Mouse (Mus musculus): ENCODE measurements at regions not wholly inside any gene's neighbourhood (a gene's known extent, or its start where the extent isn't known, plus 50 kb on each side); places are given as distances from the start of the nearest gene placed in this dataset.

- no peaks in the 10 kb centered on the region for H3K4me1 ChIP-seq (ENCODE audit: control insufficient read depth, insufficient read depth, low read length)
- H3K4me3 ChIP-seq (ENCODE audit: low read depth, low read length), result no peak overlapping the region
- ATAC-seq (replicated peaks; ENCODE audit: insufficient number of reproducible peaks, low FRiP score, low TSS enrichment, low read depth) (no peak), DNase-seq (ENCODE audit: low spot score) (no peak)
- no peak overlapping the region for H3K27ac ChIP-seq (replicated peaks; ENCODE audit: low read depth, low read length)
- H3K9me3 ChIP-seq (replicated peaks; ENCODE audit: control insufficient read depth, low read length), result no peaks in the 10 kb centered on the region
- no peak overlapping the region for H3K9ac ChIP-seq (replicated peaks; ENCODE audit: low read length)
- no peaks in the 10 kb centered on the region for H3K36me3 ChIP-seq (replicated peaks; ENCODE audit: control insufficient read depth, insufficient read depth, low read depth, low read length)
- no peak overlapping the region for H3K4me2 ChIP-seq (ENCODE audit: low read depth, low read length)
- 84% methylated on average over 12 of the region's 12 CpGs for WGBS
- no peaks in the 10 kb centered on the region for H3K27me3 ChIP-seq (ENCODE audit: control insufficient read depth, insufficient read depth, low read length)
Measured at GRCm38 (mm10) chr5:144647311-144648104, 101.8 kb downstream of the Nptx2 start.

- H3K27me3 ChIP-seq (ENCODE audit: control insufficient read depth, insufficient read depth, low read length), result no peaks in the 10 kb centered on the region
- ATAC-seq (replicated peaks; ENCODE audit: insufficient number of reproducible peaks, low FRiP score, low TSS enrichment, low read depth), result no peak
- H3K27ac ChIP-seq (replicated peaks; ENCODE audit: low read depth, low read length), result no peak overlapping the region
- H3K36me3 ChIP-seq (replicated peaks; ENCODE audit: control insufficient read depth, insufficient read depth, low read depth, low read length), result no peaks in the 10 kb centered on the region
- H3K4me2 ChIP-seq (ENCODE audit: low read depth, low read length), result no peak overlapping the region
- H3K9ac ChIP-seq (replicated peaks; ENCODE audit: low read length), result no peak overlapping the region
- 80% methylated on average over 5 of the region's 5 CpGs for WGBS
- H3K9me3 ChIP-seq (replicated peaks; ENCODE audit: control insufficient read depth, low read length), result no peaks in the 10 kb centered on the region
- no peak for DNase-seq (ENCODE audit: low spot score)
- H3K4me1 ChIP-seq (ENCODE audit: control insufficient read depth, insufficient read depth, low read length), result no peaks in the 10 kb centered on the region
- no peak overlapping the region for H3K4me3 ChIP-seq (ENCODE audit: low read depth, low read length)
Measured at GRCm38 (mm10) chr5:144652231-144652630, 106.5 kb downstream of the Nptx2 start.

GRCm38 (mm10) chr5:144662031-144662430, 99.6 kb downstream of the Tmem130 start:
- H3K9ac ChIP-seq (replicated peaks; ENCODE audit: low read length), result no peak overlapping the region
- WGBS, result 81% methylated on average over 3 of the region's 3 CpGs
- H3K36me3 ChIP-seq (replicated peaks; ENCODE audit: control insufficient read depth, insufficient read depth, low read depth, low read length), result no peaks in the 10 kb centered on the region
- H3K27ac ChIP-seq (replicated peaks; ENCODE audit: low read depth, low read length), result no peak overlapping the region
- H3K4me2 ChIP-seq (ENCODE audit: low read depth, low read length), result no peak overlapping the region
- no peaks in the 10 kb centered on the region for H3K27me3 ChIP-seq (ENCODE audit: control insufficient read depth, insufficient read depth, low read length)
- no peak for ATAC-seq (replicated peaks; ENCODE audit: insufficient number of reproducible peaks, low FRiP score, low TSS enrichment, low read depth)
- no peak overlapping the region for H3K4me3 ChIP-seq (ENCODE audit: low read depth, low read length)
- H3K4me1 ChIP-seq (ENCODE audit: control insufficient read depth, insufficient read depth, low read length), result no peaks in the 10 kb centered on the region
- DNase-seq (ENCODE audit: low spot score), result no peak
- no peaks in the 10 kb centered on the region for H3K9me3 ChIP-seq (replicated peaks; ENCODE audit: control insufficient read depth, low read length)

GRCm38 (mm10) chr5:144663981-144664380, 97.6 kb downstream of the Tmem130 start:
- Histone ChIP-seq H3K9me3 (replicated peaks; ENCODE audit: control insufficient read depth, low read length) (no peaks in the 10 kb centered on the region), H3K4me3 (ENCODE audit: low read depth, low read length) (no peak overlapping the region), H3K36me3 (replicated peaks; ENCODE audit: control insufficient read depth, insufficient read depth, low read depth, low read length) (no peaks in the 10 kb centered on the region), H3K27ac (replicated peaks; ENCODE audit: low read depth, low read length) (no peak overlapping the region), H3K4me2 (ENCODE audit: low read depth, low read length) (no peak overlapping the region), H3K9ac (replicated peaks; ENCODE audit: low read length) (no peak overlapping the region), H3K27me3 (ENCODE audit: control insufficient read depth, insufficient read depth, low read length) (no peaks in the 10 kb centered on the region), H3K4me1 (ENCODE audit: control insufficient read depth, insufficient read depth, low read length) (no peaks in the 10 kb centered on the region)
- ATAC-seq (replicated peaks; ENCODE audit: insufficient number of reproducible peaks, low FRiP score, low TSS enrichment, low read depth) (no peak), DNase-seq (ENCODE audit: low spot score) (no peak)
- 87% methylated on average over 9 of the region's 9 CpGs for WGBS

DNA sequence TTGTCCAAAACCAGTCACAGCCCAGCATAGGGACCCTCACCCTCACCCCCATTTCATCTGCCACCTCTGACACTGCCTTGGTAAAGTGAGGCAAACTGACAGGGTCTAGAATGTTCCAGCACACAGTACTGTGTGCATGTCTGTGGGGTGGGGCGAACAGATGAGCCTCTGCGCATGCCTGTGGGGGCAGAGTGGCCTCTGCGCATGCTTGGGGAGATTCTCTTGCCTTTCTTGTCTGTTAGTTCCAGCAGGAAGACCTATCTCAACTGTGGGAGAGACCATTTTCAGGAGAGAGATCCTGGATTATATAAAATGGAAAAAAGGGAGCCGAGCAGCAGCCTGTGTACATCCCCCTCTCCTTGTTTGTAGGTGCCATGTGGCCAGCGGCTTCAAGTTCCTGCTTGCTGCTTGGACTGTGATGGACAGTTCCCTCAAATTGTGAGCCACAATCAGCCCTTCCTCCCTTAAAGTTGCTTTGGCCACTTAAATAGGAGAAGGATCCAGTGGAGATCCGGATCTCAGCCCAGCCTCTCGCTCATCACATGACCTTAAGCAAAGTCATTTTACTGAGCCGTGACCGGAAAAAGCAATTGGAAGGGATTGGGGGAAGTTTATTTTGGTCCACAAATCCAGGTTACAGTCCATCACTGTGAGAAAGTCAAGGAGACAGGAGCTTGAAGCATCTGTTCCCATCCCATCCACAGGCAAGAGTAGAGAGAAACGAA, 96.9 kb downstream of the Tmem130 start:
- Histone ChIP-seq H3K9me3 (replicated peaks; ENCODE audit: control insufficient read depth, low read length) (no peaks in the 10 kb centered on the region), H3K36me3 (replicated peaks; ENCODE audit: control insufficient read depth, insufficient read depth, low read depth, low read length) (no peaks in the 10 kb centered on the region), H3K4me3 (ENCODE audit: low read depth, low read length) (no peak overlapping the region), H3K27ac (replicated peaks; ENCODE audit: low read depth, low read length) (no peak overlapping the region), H3K4me1 (ENCODE audit: control insufficient read depth, insufficient read depth, low read length) (no peaks in the 10 kb centered on the region), H3K4me2 (ENCODE audit: low read depth, low read length) (no peak overlapping the region), H3K9ac (replicated peaks; ENCODE audit: low read length) (no peak overlapping the region), H3K27me3 (ENCODE audit: control insufficient read depth, insufficient read depth, low read length) (no peaks in the 10 kb centered on the region)
- ATAC-seq (replicated peaks; ENCODE audit: insufficient number of reproducible peaks, low FRiP score, low TSS enrichment, low read depth) (no peak), DNase-seq (ENCODE audit: low spot score) (no peak)
- WGBS, result 85% methylated on average over 10 of the region's 10 CpGs

GRCm38 (mm10) chr5:144668060-144668459, 93.6 kb downstream of the Tmem130 start:
- Histone ChIP-seq H3K4me2 (ENCODE audit: low read depth, low read length) (no peak overlapping the region), H3K9ac (replicated peaks; ENCODE audit: low read length) (no peak overlapping the region), H3K27ac (replicated peaks; ENCODE audit: low read depth, low read length) (no peak overlapping the region), H3K4me3 (ENCODE audit: low read depth, low read length) (no peak overlapping the region), H3K9me3 (replicated peaks; ENCODE audit: control insufficient read depth, low read length) (no peaks in the 10 kb centered on the region), H3K27me3 (ENCODE audit: control insufficient read depth, insufficient read depth, low read length) (no peaks in the 10 kb centered on the region), H3K4me1 (ENCODE audit: control insufficient read depth, insufficient read depth, low read length) (no peaks in the 10 kb centered on the region), H3K36me3 (replicated peaks; ENCODE audit: control insufficient read depth, insufficient read depth, low read depth, low read length) (no peaks in the 10 kb centered on the region)
- whole genome bisulfite sequencing, result 77% methylated on average over 3 of the region's 3 CpGs
- DNase-seq (ENCODE audit: low spot score) (no peak), ATAC-seq (replicated peaks; ENCODE audit: insufficient number of reproducible peaks, low FRiP score, low TSS enrichment, low read depth) (no peak)

DNA sequence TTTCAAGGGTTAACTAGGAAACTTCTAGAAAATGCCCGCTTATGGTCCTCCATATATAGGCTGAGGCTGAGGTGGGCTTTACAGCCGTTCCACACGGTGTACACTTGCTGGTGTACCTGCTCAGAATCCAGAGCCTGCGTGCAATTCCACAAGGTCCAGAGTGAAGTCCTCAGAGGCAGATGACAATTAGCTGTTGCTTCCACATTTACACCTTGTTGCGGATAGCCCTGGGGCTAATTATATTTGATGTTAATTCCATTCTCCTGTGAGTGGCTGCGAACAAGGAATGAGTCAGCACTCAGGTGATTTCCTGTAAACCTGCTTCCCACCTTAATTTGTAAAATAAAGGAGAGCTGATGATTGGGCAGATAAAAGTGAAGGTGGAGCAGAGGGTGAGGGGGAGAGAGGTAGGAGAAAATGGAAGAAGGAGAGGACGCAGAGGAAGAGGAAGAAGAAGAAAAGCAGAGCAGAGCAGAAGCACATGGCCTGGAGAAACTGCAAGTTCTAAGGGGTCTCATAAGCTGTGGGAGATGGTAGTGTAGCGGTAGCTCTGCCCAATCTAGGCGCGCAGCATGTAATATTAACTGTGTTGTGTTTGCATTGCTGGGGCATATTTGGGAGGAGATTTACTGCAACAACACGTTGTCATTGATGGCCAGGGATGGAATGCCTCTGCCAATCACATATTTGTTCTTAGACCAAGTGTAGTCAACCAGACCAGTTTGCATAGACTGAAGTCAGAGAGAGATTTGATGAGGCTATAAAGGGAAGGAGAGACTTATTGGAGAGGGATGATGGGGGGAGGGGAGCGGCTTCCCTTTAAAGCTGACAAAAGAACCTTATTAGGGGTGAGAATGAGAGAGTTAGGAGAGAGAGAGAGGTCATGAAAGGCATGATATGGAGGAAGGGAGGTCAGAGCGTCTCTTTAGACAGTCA, 82.5 kb downstream of the Tmem130 start:
- WGBS, result 87% methylated on average over 13 of the region's 13 CpGs
- Histone ChIP-seq H3K9me3 (replicated peaks; ENCODE audit: control insufficient read depth, low read length) (no peaks in the 10 kb centered on the region), H3K4me1 (ENCODE audit: control insufficient read depth, insufficient read depth, low read length) (no peaks in the 10 kb centered on the region), H3K4me2 (ENCODE audit: low read depth, low read length) (no peak overlapping the region), H3K9ac (replicated peaks; ENCODE audit: low read length) (no peak overlapping the region), H3K4me3 (ENCODE audit: low read depth, low read length) (no peak overlapping the region), H3K36me3 (replicated peaks; ENCODE audit: control insufficient read depth, insufficient read depth, low read depth, low read length) (no peaks in the 10 kb centered on the region), H3K27me3 (ENCODE audit: control insufficient read depth, insufficient read depth, low read length) (no peaks in the 10 kb centered on the region), H3K27ac (replicated peaks; ENCODE audit: low read depth, low read length) (no peak overlapping the region)
- no peak for ATAC-seq (replicated peaks; ENCODE audit: insufficient number of reproducible peaks, low FRiP score, low TSS enrichment, low read depth)
- no peak for DNase-seq (ENCODE audit: low spot score)
